Mouse (Mus musculus): ENCODE results near the gene Sp2. TPM values are rescaled to one million over a fixed set of nuclear protein-coding genes. Genes with fewer than 3 reads are reported as not detected.

Sp2 gene
- polyA plus RNA-seq, 1 experiment from 2014 or later: 18.7 TPM

GRCm38 (mm10) chr11:96991501-96991900 is 8.7 kb upstream of the Sp2 start:
- Histone ChIP-seq H3K36me3 (no peaks in the 10 kb centered on the region), H3K4me1 (peaks cover 28% of the 10 kb centered on the region), H3K4me3 (no peak overlapping the region), H3K27ac (no peak overlapping the region), H3K27me3 (peaks cover 46% of the 10 kb centered on the region), H3K9me3 (no peaks in the 10 kb centered on the region), H3K4me2 (replicated peaks) (no peak overlapping the region), H3K9ac (no peak overlapping the region)
- no peak for ATAC-seq (ENCODE audit: low FRiP score, low read depth)
- 71% methylated on average over 5 of the region's 5 CpGs for WGBS

DNA sequence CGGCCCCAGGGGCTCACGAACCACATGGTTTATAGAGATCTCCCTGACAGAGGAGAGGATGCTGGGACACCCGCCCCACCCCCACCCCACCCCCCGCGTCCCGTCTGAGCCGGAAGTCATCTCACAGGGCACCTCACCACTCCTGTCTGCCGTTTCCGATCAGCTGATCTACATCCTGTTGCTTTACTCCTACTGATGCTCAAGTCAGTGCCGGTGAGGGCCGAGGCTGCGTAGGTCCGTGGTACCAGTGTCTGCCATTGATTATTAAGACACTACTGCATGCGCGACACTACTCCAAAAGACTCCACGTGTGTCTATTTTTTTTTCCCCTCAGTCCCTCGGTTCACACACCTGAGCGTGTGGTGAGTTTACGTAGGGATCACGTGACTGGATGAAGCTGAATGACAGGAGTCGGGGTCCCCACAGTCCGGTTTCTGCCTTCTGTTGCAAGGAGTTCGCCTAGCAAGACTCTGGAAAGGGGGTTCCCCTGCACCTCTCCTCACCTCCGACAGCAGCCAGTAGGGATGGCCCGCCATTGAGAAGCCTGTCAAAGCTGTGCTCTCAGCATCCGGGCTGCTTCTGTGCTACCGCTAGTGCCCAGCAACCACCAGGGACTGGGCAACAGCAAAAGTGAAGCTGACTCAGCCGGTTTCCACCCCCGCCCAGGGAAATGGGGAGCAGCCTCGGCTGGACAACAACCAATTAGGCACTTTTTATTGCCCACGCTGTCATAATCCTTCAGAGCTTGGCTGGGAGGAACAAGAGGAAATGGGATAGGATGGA is 5.3 kb upstream of the Sp2 start:
- H3K27me3 ChIP-seq: peaks cover 40% of the 10 kb centered on the region
- H3K27ac ChIP-seq: no peak overlapping the region
- no peaks in the 10 kb centered on the region for H3K36me3 ChIP-seq
- H3K4me2 ChIP-seq (replicated peaks): peak overlapping the region; percentile 66
- H3K4me3 ChIP-seq: peak overlapping the region; percentile 33
- H3K4me1 ChIP-seq: peaks cover 45% of the 10 kb centered on the region
- H3K9me3 ChIP-seq: no peaks in the 10 kb centered on the region
- 4% methylated on average over 30 of the region's 31 CpGs for WGBS
- 0 out of 2 replicates have a peak overlapping the region, but pooled peaks have one; percentile 35 for H3K9ac ChIP-seq
- ATAC-seq (ENCODE audit: low FRiP score, low read depth): no peak

GRCm38 (mm10) chr11:96986463-96986862 is 3.7 kb upstream of the Sp2 start:
- H3K9me3 ChIP-seq: no peaks in the 10 kb centered on the region
- WGBS: 6% methylated on average over 3 of the region's 3 CpGs
- no peaks in the 10 kb centered on the region for H3K36me3 ChIP-seq
- H3K4me1 ChIP-seq: peaks cover 43% of the 10 kb centered on the region
- peak; percentile 70 for ATAC-seq (ENCODE audit: low FRiP score, low read depth)
- H3K4me3 ChIP-seq: no peak overlapping the region
- H3K27me3 ChIP-seq: peaks cover 29% of the 10 kb centered on the region
- H3K4me2 ChIP-seq (replicated peaks): peak overlapping the region; percentile 47
- no peak overlapping the region for H3K27ac ChIP-seq
- H3K9ac ChIP-seq: peak overlapping the region; percentile 19; the same call in 1 of the 2 replicates

- H3K36me3 ChIP-seq: no peaks in the 10 kb centered on the region
- H3K9me3 ChIP-seq: no peaks in the 10 kb centered on the region
- 2% methylated on average over 4 of the region's 4 CpGs for WGBS
- no peak overlapping the region for H3K4me2 ChIP-seq (replicated peaks)
- no peak overlapping the region for H3K9ac ChIP-seq
- no peak overlapping the region for H3K4me3 ChIP-seq
- H3K27me3 ChIP-seq: peaks cover 33% of the 10 kb centered on the region
- H3K27ac ChIP-seq: no peak overlapping the region
- ATAC-seq (ENCODE audit: low FRiP score, low read depth): no peak
- peaks cover 43% of the 10 kb centered on the region for H3K4me1 ChIP-seq
Observed at GRCm38 (mm10) chr11:96984903-96985302, 2.1 kb upstream of the Sp2 start.

DNA sequence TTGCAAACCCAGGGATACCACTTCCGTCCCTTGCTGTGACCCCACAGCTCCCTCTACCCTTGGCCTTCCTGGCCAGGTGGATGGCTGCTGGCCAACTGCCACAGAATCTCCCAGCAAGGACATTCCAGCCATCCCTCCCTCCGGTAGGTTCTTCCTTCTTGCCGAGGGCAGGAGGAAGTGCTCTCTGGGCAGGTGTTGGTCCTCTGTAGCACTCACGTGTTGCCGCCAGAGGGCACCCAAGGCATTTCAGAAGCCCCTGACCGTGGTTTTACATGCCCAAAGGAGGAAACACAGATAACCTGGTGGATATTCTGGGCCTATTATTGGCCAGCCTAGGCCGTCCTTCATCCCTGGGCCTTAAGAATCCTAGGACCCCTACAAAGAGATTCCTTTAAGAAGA is 404 bp downstream of the Sp2 start:
- no peak overlapping the region for H3K4me3 ChIP-seq
- under 1% methylated on average over 7 of the region's 7 CpGs for WGBS
- peak overlapping the region; percentile 29; the same call in 1 of the 2 replicates for H3K4me2 ChIP-seq (replicated peaks)
- H3K27ac ChIP-seq: no peak overlapping the region
- H3K9me3 ChIP-seq: no peaks in the 10 kb centered on the region
- no peak overlapping the region for H3K9ac ChIP-seq
- H3K36me3 ChIP-seq: no peaks in the 10 kb centered on the region
- peaks cover 40% of the 10 kb centered on the region for H3K4me1 ChIP-seq
- ATAC-seq (ENCODE audit: low FRiP score, low read depth): no peak
- H3K27me3 ChIP-seq: peaks cover 21% of the 10 kb centered on the region

DNA sequence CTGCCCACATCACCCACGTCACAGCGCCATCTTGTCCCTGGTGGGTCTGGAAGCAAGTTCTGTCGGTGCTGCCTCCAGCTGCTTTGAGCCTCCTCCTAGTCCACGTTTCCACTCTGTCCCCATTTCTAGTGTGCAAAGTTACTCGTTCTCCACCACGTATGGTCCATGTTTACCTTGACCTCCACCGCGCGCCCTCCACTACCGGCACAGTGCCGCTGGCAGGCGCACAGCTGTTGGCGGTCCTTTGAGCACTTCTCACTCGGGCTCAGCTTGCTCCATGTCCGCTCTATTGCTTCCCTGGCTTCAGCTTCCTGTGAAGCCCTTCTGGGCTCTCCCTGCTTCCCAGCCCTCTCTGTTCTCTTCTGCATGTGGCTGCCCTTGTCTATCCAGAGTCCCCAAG is 1.3 kb downstream of the Sp2 start:
- WGBS: 78% methylated on average over 15 of the region's 15 CpGs
- H3K27me3 ChIP-seq: peaks cover 21% of the 10 kb centered on the region; the same call in 1 of the 2 replicates
- no peak for ATAC-seq (ENCODE audit: low FRiP score, low read depth)
- H3K4me2 ChIP-seq (replicated peaks): no peak overlapping the region
- no peak overlapping the region for H3K27ac ChIP-seq
- peaks cover 33% of the 10 kb centered on the region for H3K4me1 ChIP-seq
- H3K4me3 ChIP-seq: no peak overlapping the region
- H3K36me3 ChIP-seq: no peaks in the 10 kb centered on the region
- 0 out of 2 replicates have a peak overlapping the region, but pooled peaks have one; percentile 1 for H3K9ac ChIP-seq
- H3K9me3 ChIP-seq: no peaks in the 10 kb centered on the region

DNA sequence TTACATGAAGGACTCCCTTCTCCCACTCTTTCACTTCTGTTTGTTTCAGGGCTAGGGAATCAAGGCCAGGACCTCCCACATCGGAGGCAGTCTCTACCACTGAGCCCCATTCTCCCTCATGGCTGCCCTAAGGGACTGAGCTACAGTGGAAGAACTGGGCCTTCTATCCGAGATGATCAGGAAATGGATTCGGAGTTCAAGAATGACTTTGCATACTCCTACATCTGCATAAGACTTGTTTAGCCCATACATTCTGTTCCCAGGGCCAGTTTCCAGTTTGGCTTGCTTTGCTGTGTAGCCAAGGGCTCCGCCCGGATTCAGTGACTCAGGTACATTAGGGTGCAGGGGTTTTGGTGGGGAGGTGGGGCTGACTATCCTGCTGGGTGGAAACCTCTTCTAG is 2.7 kb downstream of the Sp2 start:
- Histone ChIP-seq H3K27me3 (peaks cover 15% of the 10 kb centered on the region; the same call in 1 of the 2 replicates), H3K4me1 (peaks cover 32% of the 10 kb centered on the region), H3K4me2 (replicated peaks) (no peak overlapping the region), H3K9ac (no peak overlapping the region), H3K4me3 (no peak overlapping the region), H3K27ac (no peak overlapping the region), H3K9me3 (no peaks in the 10 kb centered on the region), H3K36me3 (no peaks in the 10 kb centered on the region)
- 77% methylated on average over 5 of the region's 5 CpGs for WGBS
- ATAC-seq (ENCODE audit: low FRiP score, low read depth): no peak

DNA sequence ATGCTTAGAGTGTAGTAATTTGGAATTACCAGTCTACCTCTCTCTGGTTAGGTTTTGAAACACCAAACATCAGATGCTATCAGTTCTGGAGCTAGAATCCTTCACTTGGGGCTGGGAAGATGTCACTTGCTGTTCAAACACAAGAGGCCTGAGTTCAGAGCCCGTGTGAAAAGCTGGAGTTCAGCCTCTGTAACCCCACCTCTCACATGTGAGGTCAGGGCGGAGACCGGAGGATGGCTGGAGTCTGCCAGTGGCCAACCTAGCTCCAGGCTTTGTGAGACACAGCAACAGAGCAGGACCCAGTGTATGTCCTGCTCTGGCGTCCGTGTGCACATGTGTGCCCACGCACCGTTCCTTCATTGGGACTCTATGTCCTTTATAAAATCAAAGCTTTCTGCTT is 3.4 kb downstream of the Sp2 start:
- Histone ChIP-seq H3K9ac (no peak overlapping the region), H3K4me1 (peaks cover 27% of the 10 kb centered on the region), H3K27me3 (0 out of 2 replicates have a peak, but pooled peaks cover 9% of the 10 kb centered on the region), H3K9me3 (no peaks in the 10 kb centered on the region), H3K27ac (no peak overlapping the region), H3K36me3 (no peaks in the 10 kb centered on the region), H3K4me3 (no peak overlapping the region), H3K4me2 (replicated peaks) (no peak overlapping the region)
- WGBS: 81% methylated on average over 7 of the region's 7 CpGs
- no peak for ATAC-seq (ENCODE audit: low FRiP score, low read depth)

DNA sequence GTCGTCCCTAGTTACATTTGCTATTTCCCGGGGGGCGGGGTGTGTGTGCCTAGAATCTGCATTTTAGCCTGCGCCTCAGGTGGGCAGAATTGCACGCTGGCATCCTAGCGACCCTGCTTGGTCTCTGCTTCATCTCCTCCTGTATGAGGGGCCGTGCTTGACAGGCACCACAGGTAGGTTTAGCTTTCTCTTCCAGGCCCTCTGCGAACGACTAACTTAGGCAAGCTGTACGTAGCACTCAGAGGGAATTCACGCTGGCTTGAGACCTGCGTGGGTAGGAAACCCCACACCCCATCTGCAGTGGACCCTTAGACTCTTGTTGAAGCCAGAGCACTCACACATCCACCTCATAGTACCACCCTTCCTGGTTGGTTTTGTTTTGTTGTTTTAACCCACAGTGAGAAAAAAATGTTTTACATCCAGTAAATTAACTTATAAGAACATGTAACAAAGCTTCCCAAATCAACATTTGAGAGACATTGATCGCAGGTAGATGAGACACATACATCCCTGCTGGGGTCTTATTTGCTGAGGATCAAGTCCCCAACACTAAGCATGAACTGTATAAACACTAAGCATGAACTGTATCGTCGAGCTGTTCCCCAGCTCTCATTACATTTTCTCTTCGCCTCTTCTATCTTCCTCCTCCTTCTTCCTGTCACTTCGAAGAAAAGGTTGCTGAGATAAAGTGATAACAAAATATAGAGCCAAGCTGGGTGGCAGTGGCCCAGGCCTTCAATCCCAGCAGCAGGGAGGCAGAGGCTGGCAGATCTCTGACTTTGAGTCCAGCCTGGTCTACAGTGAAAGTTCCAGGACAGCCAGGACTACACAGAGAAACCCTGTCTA is 4.1 kb downstream of the Sp2 start:
- WGBS: 31% methylated on average over 17 of the region's 17 CpGs
- Histone ChIP-seq H3K27me3 (0 out of 2 replicates have a peak, but pooled peaks cover 9% of the 10 kb centered on the region), H3K4me2 (replicated peaks) (peak overlapping the region; percentile 95), H3K27ac (peak overlapping the region; percentile 79), H3K4me1 (peaks cover 27% of the 10 kb centered on the region), H3K9me3 (no peaks in the 10 kb centered on the region), H3K36me3 (no peaks in the 10 kb centered on the region), H3K4me3 (peak overlapping the region; percentile 61), H3K9ac (peak overlapping the region; percentile 76)
- ATAC-seq (ENCODE audit: low FRiP score, low read depth): no peak

- Histone ChIP-seq H3K4me3 (peak overlapping the region; percentile 81), H3K27ac (peak overlapping the region; percentile 92), H3K9ac (peak overlapping the region; percentile 95), H3K27me3 (0 out of 2 replicates have a peak, but pooled peaks cover 4% of the 10 kb centered on the region), H3K4me2 (replicated peaks) (peak overlapping the region; percentile 95), H3K36me3 (no peaks in the 10 kb centered on the region), H3K9me3 (no peaks in the 10 kb centered on the region), H3K4me1 (peaks cover 27% of the 10 kb centered on the region)
- peak; percentile 98 for ATAC-seq (ENCODE audit: low FRiP score, low read depth)
- under 1% methylated on average over 45 of the region's 45 CpGs for WGBS
Observed at GRCm38 (mm10) chr11:96977606-96978400, 5.0 kb downstream of the Sp2 start.

DNA sequence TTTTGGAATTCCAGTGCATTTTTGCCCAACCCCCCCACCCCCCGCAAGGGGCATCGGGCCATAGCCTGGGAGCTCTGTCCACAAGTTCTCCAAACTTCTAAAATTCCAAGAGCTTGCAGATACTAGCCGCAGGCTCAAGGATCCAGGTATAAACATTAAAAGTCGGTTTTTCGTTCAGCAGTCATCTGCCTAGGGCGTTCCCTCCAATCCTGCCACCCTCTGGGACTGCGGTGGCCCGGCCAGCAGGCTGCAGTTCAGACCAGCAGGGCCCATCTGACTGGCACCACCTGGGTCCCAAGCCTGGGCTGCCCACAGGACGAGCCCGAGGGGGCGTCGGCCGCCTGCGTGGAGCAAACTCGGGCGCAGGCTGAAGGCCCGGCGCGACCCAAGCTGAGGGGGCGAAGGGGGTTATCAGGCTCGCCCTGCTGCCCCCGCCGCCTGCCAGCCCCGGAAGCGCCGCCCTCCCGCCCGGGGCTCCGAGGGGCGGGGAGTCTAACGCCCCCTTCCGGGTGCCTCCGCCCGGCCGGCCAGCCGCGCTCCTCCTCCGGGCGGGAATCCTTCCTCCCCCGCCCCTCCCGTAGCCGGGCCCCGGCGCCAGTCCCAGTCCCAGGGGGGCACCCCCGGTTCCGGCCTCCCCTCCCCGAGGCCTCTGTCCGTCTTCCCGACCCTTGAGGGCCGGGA is 5.7 kb downstream of the Sp2 start:
- WGBS: under 1% methylated on average over 40 of the region's 50 CpGs
- ATAC-seq (ENCODE audit: low FRiP score, low read depth): peak; percentile 71
- H3K4me3 ChIP-seq: peak overlapping the region; percentile 81

More for the DNA sequence above, 5.7 kb downstream of the Sp2 start:
- Histone ChIP-seq H3K27me3 (0 out of 2 replicates have a peak, but pooled peaks cover 4% of the 10 kb centered on the region), H3K4me2 (replicated peaks) (peak overlapping the region; percentile 71), H3K9me3 (no peaks in the 10 kb centered on the region), H3K27ac (peak overlapping the region; percentile 92), H3K4me1 (peaks cover 24% of the 10 kb centered on the region), H3K36me3 (no peaks in the 10 kb centered on the region), H3K9ac (peak overlapping the region; percentile 95)
